Mouse (Mus musculus) E14TG2a.4 (cell line): ENCODE measurements around the gene Snapc5.
"Not testable (repeated sequence)": the region's sequence is repeated elsewhere in the genome, so short reads cannot be mapped to it uniquely, and the experiment has no call there.

Experiments
- CTCF ChIP-seq: conservative IDR thresholded peaks from 2 replicates; pipeline ENCODE4 v1.5.1; 2014; ENCODE audit warnings: low read length
- NANOG ChIP-seq: IDR thresholded peaks from 2 replicates; pipeline ENCODE4 v1.6.1; 2014; ENCODE audit warnings: borderline replicate concordance, low read length, mixed read lengths
- POU5F1 ChIP-seq: IDR thresholded peaks from 2 replicates; pipeline ENCODE4 v1.6.1; 2014; ENCODE audit warnings: low read length, borderline replicate concordance

DNA sequence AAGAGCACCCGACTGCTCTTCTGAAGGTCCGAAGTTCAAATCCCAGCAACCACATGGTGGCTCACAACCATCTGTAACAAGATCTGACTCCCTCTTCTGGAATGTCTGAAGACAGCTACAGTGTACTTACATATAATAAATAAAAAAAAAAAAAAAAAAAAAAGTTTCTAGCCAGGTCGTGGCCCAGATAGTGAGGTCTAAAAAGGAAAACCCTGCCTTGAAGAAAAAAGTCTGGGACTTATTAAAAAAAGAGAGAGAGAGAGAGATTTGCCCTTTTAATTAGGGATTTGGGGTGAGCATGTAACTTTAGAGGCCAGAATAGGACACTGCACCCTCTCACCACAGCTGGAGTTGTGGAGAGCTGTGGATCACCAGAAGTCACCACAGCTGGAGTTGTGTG lies 9.1 kb upstream of the Snapc5 start:
- not testable (repeated sequence) for TF ChIP-seq CTCF, NANOG, POU5F1
